Mouse (Mus musculus) heart, embryonic 13.5 days (tissue): ENCODE measurements around the gene Diras2. TPM values are rescaled to one million over a fixed set of nuclear protein-coding genes. Genes with fewer than 3 reads are reported as not detected.

Experiments
- ATAC-seq: fragments of 200-750 bp; cut with Nextera tagmentation; 2 replicates; pipeline ENCODE4 v1.8.0; 2017; ENCODE audit warnings: moderate TSS enrichment; ENCODE audit not compliant: insufficient number of reproducible peaks, low FRiP score, low TSS enrichment; ENCODE audit errors: extremely low read depth
- H3K27ac ChIP-seq: fragments of 300-500 bp; sonication (generic); replicated peaks from 2 replicates; pipeline ENCODE4 v1.5.1; 2015; ENCODE audit warnings: moderate library complexity, mild to moderate bottlenecking, inconsistent platforms
- H3K27me3 ChIP-seq: fragments of 300-500 bp; sonication (generic); replicated peaks from 2 replicates; pipeline ENCODE4 v1.6.1; 2015; ENCODE audit warnings: mild to moderate bottlenecking, inconsistent platforms
- H3K36me3 ChIP-seq: fragments of 300-500 bp; sonication (generic); 2 replicates; pipeline ENCODE4 v1.6.1; 2015; ENCODE audit warnings: mild to moderate bottlenecking, inconsistent platforms
- H3K4me1 ChIP-seq: fragments of 300-500 bp; sonication (generic); 2 replicates; pipeline ENCODE4 v1.6.1; 2015; ENCODE audit warnings: inconsistent platforms
- H3K4me2 ChIP-seq: fragments of 300-500 bp; sonication (generic); 2 replicates; pipeline ENCODE4 v1.6.1; 2015; ENCODE audit warnings: inconsistent platforms, mild to moderate bottlenecking, moderate library complexity
- H3K4me3 ChIP-seq: fragments of 300-500 bp; sonication (generic); 2 replicates; pipeline ENCODE4 v1.5.1; 2015; ENCODE audit warnings: moderate library complexity, mild to moderate bottlenecking, inconsistent platforms
- H3K9ac ChIP-seq: fragments of 300-500 bp; sonication (generic); 2 replicates; pipeline ENCODE4 v1.6.1; 2015; ENCODE audit warnings: inconsistent platforms, mild to moderate bottlenecking, moderate library complexity
- H3K9me3 ChIP-seq: fragments of 300-500 bp; sonication (generic); 2 replicates; pipeline ENCODE4 v1.6.1; 2016; ENCODE audit warnings: inconsistent platforms
- WGBS: fragments of 180-500 bp; shearing (Covaris S2); methylation state at CpG from one replicate; pipeline ENCODE4 v1.1.7; 2015; ENCODE audit warnings: mixed read lengths; 5-methylcytosine and 5-hydroxymethylcytosine counted together
- polyA plus RNA-seq: library from polyadenylated mRNA; unstranded; fragments of >200 nt; fragmentation: Nextera tagmentation; extraction: Ambion mirVana; gene quantifications from 2 replicates; pipeline ENCODE4 v1.2.1, GENCODE M21; 2015

The Diras2 gene
- polyA plus RNA-seq, result 0.52 and 0.65 TPM in 2 replicates

DNA sequence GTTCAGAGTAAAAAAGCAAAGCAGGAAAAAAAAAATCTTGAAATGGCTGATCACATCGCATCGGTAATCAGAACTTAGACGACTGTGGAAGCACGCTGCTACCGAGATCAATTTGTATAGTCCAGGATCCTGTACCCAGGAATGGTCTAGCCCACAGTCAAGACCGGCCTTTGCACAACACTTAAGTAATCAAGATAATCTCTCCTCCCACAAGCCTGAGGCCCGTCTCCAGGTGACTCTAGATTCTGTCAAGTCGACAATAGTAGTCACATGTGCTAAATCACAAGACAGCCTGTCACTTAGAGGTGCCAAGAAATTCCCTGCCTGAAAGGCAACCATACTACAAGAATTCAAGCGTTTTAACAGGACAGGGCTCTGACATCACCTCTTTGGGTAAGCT lies at the start of gene Diras2:
Gene Diras2 (minus strand): TSS at position 159 of the 400 bp plus-strand sequence.
- WGBS, result 36% methylated on average over 9 of the region's 9 CpGs
- peak within 1 kb of the TSS; percentile 62 for H3K4me3 ChIP-seq

DNA sequence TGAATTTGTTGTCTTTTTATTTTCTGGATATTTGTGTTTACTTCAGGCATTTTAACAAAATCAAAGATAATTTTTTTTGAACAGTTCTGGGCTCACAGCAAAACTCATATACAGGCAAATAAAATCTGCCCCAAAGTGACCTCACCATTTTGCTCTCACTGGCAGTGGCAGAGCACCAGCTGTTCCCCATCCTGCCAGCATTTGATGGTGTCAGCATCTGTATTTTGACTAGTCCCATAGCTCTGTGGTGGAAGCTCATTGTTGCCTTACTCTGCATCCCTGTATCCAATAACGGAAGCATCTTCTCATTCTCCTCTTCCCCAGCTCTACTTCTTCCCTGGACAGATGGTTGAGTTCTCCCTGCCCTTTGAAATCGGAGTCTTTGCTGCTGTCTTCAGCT lies 47.7 kb upstream of the Diras2 start:
- Histone ChIP-seq H3K9ac (no peak overlapping the region), H3K4me1 (peaks cover 34% of the 10 kb centered on the region), H3K9me3 (no peaks in the 10 kb centered on the region), H3K4me3 (no peak overlapping the region), H3K27ac (peak overlapping the region; percentile 91; the same call in 1 of the 2 replicates), H3K36me3 (no peaks in the 10 kb centered on the region), H3K27me3 (no peaks in the 10 kb centered on the region), H3K4me2 (no peak overlapping the region)
- 72% methylated on average over 2 of the region's 2 CpGs for WGBS
- no peak for ATAC-seq

More for the DNA sequence above, at the start of gene Diras2:
- Histone ChIP-seq H3K36me3 (no peaks in the 10 kb centered on the region), H3K4me1 (peaks cover 31% of the 10 kb centered on the region), H3K4me2 (peak within 1 kb of the TSS; percentile 99), H3K9me3 (no peaks in the 10 kb centered on the region; the same call in 1 of the 2 replicates), H3K27ac (no peak within 1 kb of the TSS), H3K9ac (peak within 1 kb of the TSS; percentile 81), H3K27me3 (peaks cover 25% of the 10 kb centered on the region)
- no peak for ATAC-seq

DNA sequence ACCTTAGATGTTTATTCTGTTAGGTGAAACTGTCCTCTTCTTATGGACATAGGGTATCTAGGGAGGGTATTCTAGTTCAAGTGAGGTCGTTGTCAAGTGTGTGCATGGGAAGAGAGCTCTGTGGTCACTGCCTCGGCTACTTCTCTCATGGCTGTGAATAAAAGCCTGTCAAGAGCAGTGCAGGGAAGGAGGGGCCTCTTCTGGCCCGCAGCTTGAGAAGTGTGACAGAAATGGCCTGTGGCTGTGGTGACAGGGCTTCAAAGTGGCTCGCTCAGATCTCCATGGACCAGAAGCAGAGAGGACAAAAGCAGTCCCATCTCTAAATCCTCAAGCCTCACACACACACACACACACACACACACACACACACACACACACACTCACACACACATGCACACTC lies 46.9 kb upstream of the Diras2 start:
- peak; percentile 74; the same call in 1 of the 2 replicates for ATAC-seq
- Histone ChIP-seq H3K27me3 (no peaks in the 10 kb centered on the region), H3K27ac (peak overlapping the region; percentile 91), H3K9me3 (no peaks in the 10 kb centered on the region), H3K4me3 (no peak overlapping the region), H3K4me1 (peaks cover 34% of the 10 kb centered on the region), H3K36me3 (no peaks in the 10 kb centered on the region), H3K9ac (0 out of 2 replicates have a peak overlapping the region, but pooled peaks have one; percentile 66), H3K4me2 (peak overlapping the region; percentile 34)
- 5% methylated on average over 4 of the region's 4 CpGs for WGBS

DNA sequence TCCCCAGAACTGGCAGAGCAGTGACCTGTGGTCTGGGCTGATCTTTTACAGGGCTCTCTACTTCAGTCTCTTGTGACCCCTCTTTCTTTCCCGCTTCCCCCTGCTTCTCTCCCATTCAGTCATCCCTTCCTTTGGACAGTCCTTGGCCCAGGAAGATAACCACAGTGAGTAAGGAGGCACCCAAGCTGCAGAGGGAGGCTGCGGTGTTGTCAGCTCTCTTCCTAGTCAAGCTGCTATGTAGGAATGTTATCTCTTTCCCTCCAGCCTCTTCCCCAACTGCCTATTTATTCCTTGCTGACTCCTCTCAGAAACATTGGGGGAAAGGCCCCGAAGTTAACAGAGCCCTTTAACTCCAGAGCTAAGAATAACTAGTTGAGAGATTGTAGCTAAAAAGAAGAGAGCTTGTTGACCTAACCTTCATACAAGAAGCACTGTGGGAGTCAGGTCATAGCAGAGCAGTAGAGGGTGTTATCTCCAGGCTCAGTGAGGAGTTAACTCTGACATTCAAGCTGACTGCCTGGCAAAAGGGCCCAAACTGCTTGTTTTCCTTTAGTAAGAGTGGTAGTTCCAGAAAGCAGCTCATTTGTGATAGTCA lies 46.3 kb upstream of the Diras2 start:
- no peaks in the 10 kb centered on the region for H3K9me3 ChIP-seq
- H3K36me3 ChIP-seq, result no peaks in the 10 kb centered on the region
- no peak overlapping the region for H3K4me3 ChIP-seq
- H3K4me2 ChIP-seq, result peak overlapping the region; percentile 34
- 11% methylated on average over 3 of the region's 3 CpGs for WGBS
- peak overlapping the region; percentile 91 for H3K27ac ChIP-seq
- peak overlapping the region; percentile 66 for H3K9ac ChIP-seq
- H3K4me1 ChIP-seq, result peaks cover 34% of the 10 kb centered on the region
- no peak for ATAC-seq
- no peaks in the 10 kb centered on the region for H3K27me3 ChIP-seq

DNA sequence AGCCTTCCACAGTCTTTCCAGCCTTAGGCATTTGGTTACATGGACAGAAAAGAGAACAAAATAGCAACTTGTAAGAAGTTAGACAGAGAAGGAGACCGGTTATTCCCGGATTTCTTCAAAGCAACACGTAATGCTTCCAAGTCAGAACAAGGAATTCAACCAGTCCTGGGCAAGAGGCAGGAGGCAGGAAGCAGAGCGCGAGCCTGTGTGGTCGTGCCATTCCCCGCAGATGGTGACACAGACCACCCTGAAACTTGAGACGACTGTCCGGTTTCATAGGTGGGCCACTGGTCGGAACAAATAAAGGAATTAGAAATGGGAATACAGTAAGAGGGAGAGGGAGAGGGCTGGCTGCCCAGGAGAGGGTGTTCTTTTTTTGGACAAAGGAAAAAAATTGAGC lies 45.8 kb upstream of the Diras2 start:
- WGBS, result 26% methylated on average over 10 of the region's 10 CpGs
- no peak for ATAC-seq
- H3K4me2 ChIP-seq, result peak overlapping the region; percentile 34
- H3K9me3 ChIP-seq, result no peaks in the 10 kb centered on the region
- peak overlapping the region; percentile 66 for H3K9ac ChIP-seq
- peaks cover 34% of the 10 kb centered on the region for H3K4me1 ChIP-seq
- no peaks in the 10 kb centered on the region for H3K27me3 ChIP-seq
- no peak overlapping the region for H3K4me3 ChIP-seq
- H3K36me3 ChIP-seq, result no peaks in the 10 kb centered on the region
- peak overlapping the region; percentile 91 for H3K27ac ChIP-seq

DNA sequence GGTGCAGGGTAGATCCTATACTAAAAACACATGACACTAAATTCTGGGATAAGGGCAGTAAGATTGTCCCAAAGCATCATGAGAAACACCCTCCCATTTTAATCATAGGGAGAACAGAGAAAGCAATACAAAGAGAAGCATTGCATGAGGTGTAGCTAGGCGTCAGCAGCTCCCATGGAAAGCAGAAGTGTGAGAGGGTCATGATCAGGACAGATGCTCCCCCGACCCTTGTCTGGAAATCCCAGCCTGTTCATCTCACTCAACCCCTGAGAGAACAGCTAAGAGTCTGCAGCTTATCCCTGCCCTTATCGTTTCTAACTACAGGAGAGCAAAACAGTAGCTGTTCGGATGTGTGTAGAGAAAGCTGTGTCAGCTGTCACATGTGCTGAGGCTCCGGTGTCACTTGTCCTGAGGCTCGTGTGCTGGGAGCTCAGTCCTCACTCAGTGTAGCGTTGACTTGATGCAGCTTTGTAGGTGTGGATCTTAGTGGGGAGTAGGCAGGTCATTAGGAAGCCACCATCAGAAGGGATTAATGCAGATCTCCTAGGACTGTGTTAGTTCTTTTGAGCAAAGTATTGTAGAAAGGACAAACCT lies 45.0 kb upstream of the Diras2 start:
- Histone ChIP-seq H3K9ac (no peak overlapping the region), H3K4me3 (no peak overlapping the region), H3K36me3 (no peaks in the 10 kb centered on the region), H3K27ac (peak overlapping the region; percentile 91), H3K27me3 (no peaks in the 10 kb centered on the region), H3K4me1 (peaks cover 34% of the 10 kb centered on the region), H3K4me2 (no peak overlapping the region), H3K9me3 (no peaks in the 10 kb centered on the region)
- WGBS, result 27% methylated on average over 7 of the region's 7 CpGs
- no peak for ATAC-seq

DNA sequence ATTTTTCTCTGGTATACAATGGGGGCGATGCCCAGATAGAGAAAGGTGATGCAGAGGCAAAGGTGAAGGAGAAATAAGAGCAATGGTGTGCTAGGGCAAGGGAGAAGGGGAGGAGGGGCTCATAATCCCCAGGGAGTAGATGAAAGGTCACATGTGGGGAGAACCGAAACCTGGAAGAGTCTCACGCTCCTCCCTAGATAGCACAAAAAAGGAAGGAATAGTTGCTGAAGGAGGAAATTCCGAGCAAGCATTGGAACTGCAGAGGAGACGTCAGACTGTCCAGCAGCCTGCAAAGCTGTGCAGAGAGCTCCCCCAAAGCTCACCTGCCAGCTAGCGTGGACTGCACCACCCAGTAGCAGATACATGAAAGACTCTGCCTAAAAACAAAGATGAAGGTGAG lies 44.4 kb upstream of the Diras2 start:
- Histone ChIP-seq H3K27ac (no peak overlapping the region), H3K36me3 (no peaks in the 10 kb centered on the region), H3K4me1 (peaks cover 34% of the 10 kb centered on the region), H3K9me3 (no peaks in the 10 kb centered on the region), H3K4me2 (no peak overlapping the region), H3K4me3 (no peak overlapping the region), H3K27me3 (no peaks in the 10 kb centered on the region), H3K9ac (no peak overlapping the region)
- ATAC-seq, result no peak
- WGBS, result 66% methylated on average over 6 of the region's 6 CpGs

DNA sequence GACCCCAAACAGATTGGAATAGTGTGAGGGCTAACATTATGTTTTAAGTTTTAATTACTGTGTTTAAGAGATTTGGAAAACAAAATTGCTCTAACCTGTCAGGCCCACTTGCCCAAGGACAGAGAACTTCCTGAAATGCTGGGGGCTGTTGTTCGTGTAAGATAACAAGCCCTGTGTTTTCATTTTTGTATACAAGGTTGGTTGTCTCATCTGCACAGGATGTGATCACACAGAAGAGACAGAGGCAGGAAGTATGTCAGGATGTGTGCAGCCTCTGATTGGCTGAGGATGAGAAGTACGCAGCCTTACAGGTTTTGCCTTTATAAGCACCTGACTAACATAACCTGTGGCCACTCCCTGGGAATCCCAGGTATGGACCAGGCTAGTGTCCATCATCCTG lies 43.2 kb upstream of the Diras2 start:
- Histone ChIP-seq H3K4me3 (no peak overlapping the region), H3K4me2 (no peak overlapping the region), H3K36me3 (no peaks in the 10 kb centered on the region), H3K4me1 (peaks cover 34% of the 10 kb centered on the region), H3K27ac (no peak overlapping the region), H3K9ac (no peak overlapping the region), H3K27me3 (no peaks in the 10 kb centered on the region), H3K9me3 (no peaks in the 10 kb centered on the region)
- WGBS, result 69% methylated on average over 2 of the region's 2 CpGs
- ATAC-seq, result no peak

DNA sequence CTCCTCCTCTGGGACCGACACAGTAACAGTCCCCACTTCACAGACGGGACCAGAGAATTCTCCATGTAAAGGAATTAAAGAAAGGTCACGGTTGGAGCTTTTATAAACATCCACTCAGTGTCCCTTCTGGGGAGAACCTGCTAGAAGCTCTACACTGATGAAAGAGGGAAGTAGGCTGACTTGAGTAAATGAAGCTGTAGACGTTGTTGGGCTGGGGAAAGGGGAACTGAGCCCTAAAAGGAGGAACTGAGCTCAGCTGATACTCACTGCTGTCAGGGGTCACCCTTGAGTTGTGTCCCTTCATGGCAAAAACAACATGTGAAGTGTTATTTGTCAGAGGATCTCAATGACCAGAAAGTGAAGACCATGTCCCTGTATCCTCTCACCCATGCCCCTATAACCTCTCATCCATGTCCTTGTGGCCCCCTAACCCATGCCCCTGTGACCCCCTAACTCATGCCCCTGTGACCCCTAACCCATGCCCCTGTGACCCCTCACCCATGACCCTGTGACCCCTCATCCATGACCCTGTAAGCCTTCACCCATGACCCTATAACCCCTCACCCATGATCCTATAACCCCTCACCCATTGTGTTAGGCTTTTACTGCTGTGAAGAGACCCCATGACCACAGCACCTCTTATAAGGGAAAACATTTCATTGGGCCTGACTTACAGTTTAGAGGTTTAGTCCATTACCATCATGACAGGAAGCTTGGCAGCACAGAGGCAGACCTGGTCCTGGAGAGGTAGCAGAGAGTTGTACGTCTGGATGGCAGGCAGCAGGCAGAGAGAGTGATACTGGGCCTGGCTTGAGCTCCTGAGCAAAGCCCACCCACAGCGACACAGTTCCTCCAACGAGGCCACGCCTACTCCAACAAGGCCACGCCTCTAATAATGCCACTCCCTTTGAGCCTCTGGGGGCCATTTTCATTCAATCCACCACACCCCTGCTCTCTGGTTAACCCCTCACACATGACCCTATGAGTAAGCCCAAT lies 41.7 kb upstream of the Diras2 start:
- ATAC-seq, result no peak
- Histone ChIP-seq H3K4me3 (no peak overlapping the region), H3K27me3 (no peaks in the 10 kb centered on the region), H3K9me3 (no peaks in the 10 kb centered on the region), H3K4me2 (no peak overlapping the region), H3K27ac (no peak overlapping the region), H3K36me3 (no peaks in the 10 kb centered on the region), H3K9ac (no peak overlapping the region), H3K4me1 (peaks cover 23% of the 10 kb centered on the region)
- 74% methylated on average over 9 of the region's 9 CpGs for whole genome bisulfite sequencing

DNA sequence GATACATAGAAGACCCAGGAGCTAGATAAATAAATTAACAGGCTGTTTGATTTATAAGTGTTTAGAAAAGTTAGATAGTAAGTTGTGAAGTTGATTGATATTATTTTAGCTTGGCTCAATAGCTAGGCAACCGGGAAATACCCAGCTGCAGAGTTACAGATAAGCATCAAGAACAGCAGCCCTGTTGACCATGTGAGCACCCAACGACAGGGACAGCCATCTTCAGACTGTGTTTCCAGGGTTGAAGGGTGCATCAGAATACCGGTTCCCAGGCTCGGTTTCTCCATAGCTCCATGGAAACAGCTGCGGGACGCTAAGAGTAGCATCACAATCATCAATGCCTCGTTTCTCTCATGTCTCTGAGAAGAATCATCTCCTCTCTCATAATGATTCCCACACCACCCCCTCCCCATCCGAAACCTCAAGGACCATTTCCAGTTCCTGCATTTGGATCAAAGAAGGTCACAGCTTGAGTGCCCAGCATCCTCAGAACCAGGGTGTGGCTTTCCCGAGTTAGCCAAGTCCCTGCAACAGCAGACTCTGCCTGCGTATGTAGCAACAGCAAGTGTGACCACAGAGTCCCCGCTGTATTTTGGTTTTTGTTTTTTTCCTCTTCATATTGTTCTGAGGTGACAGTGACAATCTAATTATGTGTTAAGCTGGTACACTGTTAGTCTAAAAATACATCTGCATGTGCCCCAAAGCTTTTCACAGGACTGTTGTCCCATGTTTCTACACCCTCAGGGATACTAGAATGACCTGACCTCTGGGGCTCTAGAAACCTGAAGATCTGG lies 40.7 kb upstream of the Diras2 start:
- Histone ChIP-seq H3K4me3 (no peak overlapping the region), H3K27me3 (no peaks in the 10 kb centered on the region), H3K36me3 (no peaks in the 10 kb centered on the region), H3K9ac (no peak overlapping the region), H3K27ac (no peak overlapping the region), H3K9me3 (no peaks in the 10 kb centered on the region), H3K4me1 (peaks cover 13% of the 10 kb centered on the region), H3K4me2 (no peak overlapping the region)
- WGBS, result 67% methylated on average over 11 of the region's 11 CpGs
- ATAC-seq, result no peak
